Mouse (Mus musculus) liver, embryonic 14.5 days (tissue): ENCODE results near the gene Bcl11b. TPM values are rescaled to one million over a fixed set of nuclear protein-coding genes. Genes with fewer than 3 reads are reported as not detected.

Experiments used
- ATAC-seq: fragments of 200-750 bp; cut with Nextera tagmentation; 2 replicates; pipeline ENCODE4 v1.8.0; 2017; ENCODE audit warnings: moderate number of reproducible peaks, mild to moderate bottlenecking, moderate library complexity; ENCODE audit not compliant: insufficient read depth
- DNase-seq, 3 experiments: peaks; one replicate each; pipeline ENCODE4 v3.0.0-alpha.2; 2012 to 2013; ENCODE audit warnings: low read depth in 3 of 3, low spot score in 3 of 3
- H3K27ac ChIP-seq: fragments of 300-500 bp; sonication (generic); 2 replicates; pipeline ENCODE4 v1.5.1; 2014; ENCODE audit warnings: moderate library complexity, mild to moderate bottlenecking, control low read depth, inconsistent platforms
- H3K27me3 ChIP-seq: fragments of 300-500 bp; sonication (generic); 2 replicates; pipeline ENCODE4 v1.6.1; 2014; ENCODE audit warnings: mild to moderate bottlenecking, low read length, moderate library complexity; ENCODE audit not compliant: control insufficient read depth, insufficient read depth
- H3K36me3 ChIP-seq: fragments of 300-500 bp; sonication (generic); replicated peaks from 2 replicates; pipeline ENCODE4 v1.6.1; 2014; ENCODE audit warnings: low read depth; ENCODE audit not compliant: control insufficient read depth, insufficient read depth
- H3K4me1 ChIP-seq, 2 experiments: fragments of 200-500 bp in 1 of 2; fragments of 300-500 bp in 1 of 2; sonication (generic) in 1 of 2; replicated peaks; 2 replicates each; pipeline ENCODE4 v1.6.1; 2012 to 2014; ENCODE audit warnings: antibody characterized with exemption in 1 of 2, inconsistent platforms in 1 of 2, low read length in 1 of 2; ENCODE audit not compliant: control insufficient read depth in 2 of 2, insufficient read depth in 2 of 2
- H3K4me2 ChIP-seq: fragments of 300-500 bp; sonication (generic); 2 replicates; pipeline ENCODE4 v1.6.1; 2014; ENCODE audit warnings: low read depth, mild to moderate bottlenecking, control low read depth, moderate library complexity
- H3K4me3 ChIP-seq, 2 experiments: fragments of 200-500 bp in 1 of 2; fragments of 300-500 bp in 1 of 2; sonication (generic) in 1 of 2; 2 replicates each; pipeline ENCODE4 v1.5.1; 2012 to 2014; ENCODE audit warnings: low read depth in 2 of 2, low read length in 2 of 2, mild to moderate bottlenecking in 2 of 2, control low read depth in 1 of 2, inconsistent platforms in 1 of 2, moderate library complexity in 1 of 2; ENCODE audit not compliant: insufficient read depth in 1 of 2
- H3K9ac ChIP-seq: fragments of 300-500 bp; sonication (generic); replicated peaks from 2 replicates; pipeline ENCODE4 v1.6.1; 2014; ENCODE audit warnings: mild to moderate bottlenecking, control low read depth, moderate library complexity
- H3K9me3 ChIP-seq: fragments of 300-500 bp; sonication (generic); 2 replicates; pipeline ENCODE4 v1.6.1; 2016; ENCODE audit warnings: low read length, mixed read lengths; ENCODE audit not compliant: control insufficient read depth
- CTCF ChIP-seq: IDR thresholded peaks from 2 replicates; pipeline ENCODE4 v1.5.1; 2016; ENCODE audit warnings: antibody characterized with exemption, low read depth, control low read depth
- EP300 ChIP-seq: IDR thresholded peaks from 2 replicates; pipeline ENCODE4 v1.6.1; 2016; ENCODE audit warnings: antibody characterized with exemption, low read depth
- WGBS: fragments of 180-500 bp; shearing (Covaris S2); extraction: QIAGEN DNeasy Blood & Tissue Kit; methylation state at CpG from one replicate; pipeline ENCODE4 v1.1.7; 2014; ENCODE audit not compliant: insufficient replicate concordance; 5-methylcytosine and 5-hydroxymethylcytosine counted together
- polyA plus RNA-seq, 2 experiments: library from polyadenylated mRNA; depleted of rRNA in 1 of 2; stranded (reverse) in 1 of 2; unstranded in 1 of 2; fragments of >200 nt; fragmentation: Nextera tagmentation in 1 of 2; extraction: Ambion mirVana in 1 of 2; gene quantifications; 2 replicates each; pipeline versions ENCODE4 v1.2.1 to v1.2.3; 2012 to 2014

Bcl11b gene
- polyA plus RNA-seq, 2 experiments: 0.02 TPM; not detected in 1

DNA sequence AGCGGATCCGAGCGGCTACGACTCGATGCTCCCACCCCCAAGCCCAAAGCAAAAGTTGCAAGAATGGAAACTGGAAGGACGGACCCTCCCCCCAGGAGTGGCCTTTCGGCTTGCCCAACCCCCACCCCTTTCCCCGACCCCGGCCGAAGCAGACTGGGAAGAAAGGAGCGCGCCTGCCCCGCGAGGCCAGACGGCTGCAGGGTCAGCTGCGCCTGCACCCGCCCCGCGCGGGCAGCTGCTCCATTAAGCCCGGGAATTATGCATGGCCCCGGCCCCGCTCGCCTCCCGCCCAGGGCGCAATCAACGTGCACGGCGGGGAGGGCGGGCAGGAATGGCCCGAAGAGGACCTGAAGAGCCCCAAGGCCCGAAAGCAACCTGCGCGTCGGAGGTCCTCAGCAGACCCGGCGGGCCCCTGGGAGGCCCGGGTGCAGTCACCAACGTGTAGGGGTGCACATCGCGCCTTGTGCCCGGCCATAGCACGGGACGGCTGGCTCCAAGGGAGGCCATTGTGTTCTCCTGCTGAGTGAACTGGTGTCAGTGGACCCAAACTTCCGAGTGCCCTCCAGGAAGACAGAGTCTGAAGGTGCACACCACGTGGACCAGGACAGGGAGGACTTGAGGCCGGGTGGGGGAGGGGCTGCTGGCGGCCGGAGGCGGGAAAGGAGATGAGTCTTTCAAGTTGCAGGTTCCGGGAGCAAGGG lies 23.0 kb downstream of the Bcl11b start:
- TF ChIP-seq CTCF (no peak), EP300 (no peak)
- no peak for DNase-seq
- peak overlapping the region; percentile 44 for H3K4me2 ChIP-seq
- peaks cover 48% of the 10 kb centered on the region for H3K27me3 ChIP-seq
- no peaks in the 10 kb centered on the region for H3K36me3 ChIP-seq
- H3K4me3 ChIP-seq: peak overlapping the region; percentile 29 to 31; a peak in 3 of 4 replicates
- H3K9ac ChIP-seq: no peak overlapping the region
- WGBS: 2% methylated on average over 51 of the region's 51 CpGs
- ATAC-seq: no peak
- no peaks in the 10 kb centered on the region for H3K4me1 ChIP-seq
- H3K27ac ChIP-seq: no peak overlapping the region
- H3K9me3 ChIP-seq: no peaks in the 10 kb centered on the region

DNA sequence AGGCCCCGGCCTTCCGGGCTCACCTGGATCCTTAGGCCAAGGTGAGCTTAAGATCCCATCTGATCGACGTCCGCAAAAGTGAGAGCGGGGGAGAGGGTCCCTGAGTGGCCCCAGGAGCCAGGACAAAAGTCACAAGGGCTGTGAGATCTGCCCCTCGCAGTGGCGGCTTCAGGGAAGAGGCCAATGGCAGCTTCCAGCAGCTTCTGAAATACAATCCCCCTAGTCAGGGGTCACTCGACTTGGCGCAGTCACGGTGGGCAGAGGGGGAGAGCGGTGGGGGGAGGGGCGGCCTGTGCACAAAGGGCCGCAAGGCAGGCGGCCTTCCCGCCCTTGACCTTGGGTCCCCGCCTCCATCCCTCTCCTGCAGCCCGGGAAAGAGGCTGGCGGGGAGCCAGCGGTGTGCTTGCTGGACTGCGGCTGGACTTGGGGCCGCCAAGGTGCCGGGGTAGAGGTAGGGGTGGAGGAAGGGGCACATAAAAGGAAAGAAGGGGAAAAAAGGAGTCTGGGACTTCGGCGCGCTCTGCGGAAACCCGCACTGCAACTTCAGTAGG lies 23.6 kb downstream of the Bcl11b start:
- H3K4me1 ChIP-seq: no peaks in the 10 kb centered on the region
- WGBS: 3% methylated on average over 28 of the region's 28 CpGs
- ATAC-seq (no peak), DNase-seq (no peak)
- peak overlapping the region; percentile 29 to 31; a peak in 3 of 4 replicates for H3K4me3 ChIP-seq
- H3K27ac ChIP-seq: no peak overlapping the region
- H3K4me2 ChIP-seq: peak overlapping the region; percentile 44
- no peak overlapping the region for H3K9ac ChIP-seq
- no peaks in the 10 kb centered on the region for H3K36me3 ChIP-seq
- H3K9me3 ChIP-seq: no peaks in the 10 kb centered on the region
- H3K27me3 ChIP-seq: peaks cover 49% of the 10 kb centered on the region
- no peak for TF ChIP-seq EP300
- no peak for TF ChIP-seq CTCF

DNA sequence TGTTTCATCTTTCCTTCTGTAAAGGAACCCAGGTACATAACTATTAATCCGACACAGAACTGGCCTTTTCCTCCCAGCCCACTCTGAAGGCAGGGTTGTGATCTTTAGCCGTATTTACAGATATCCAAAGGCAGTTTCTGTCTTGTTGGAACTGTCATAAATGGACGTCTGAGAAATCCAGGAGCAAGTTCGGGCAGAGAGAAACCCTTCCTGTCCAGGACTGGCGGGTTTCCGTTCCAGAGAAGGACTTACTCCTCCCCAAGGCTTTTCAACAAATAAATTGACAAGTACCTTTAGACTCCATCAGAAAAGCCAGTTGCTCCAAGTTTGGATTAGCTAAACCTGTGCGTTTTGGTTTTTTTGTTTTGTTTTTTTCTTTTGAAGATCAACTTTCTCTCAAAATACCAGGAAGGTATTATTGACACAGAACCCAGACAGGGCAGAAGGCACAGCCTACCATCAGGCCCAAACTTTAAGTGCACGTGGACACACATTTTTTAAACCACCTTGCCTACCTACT lies 24.6 kb downstream of the Bcl11b start:
- Histone ChIP-seq H3K36me3 (no peaks in the 10 kb centered on the region), H3K4me1 (no peaks in the 10 kb centered on the region), H3K9ac (no peak overlapping the region), H3K27me3 (peaks cover 49% of the 10 kb centered on the region), H3K27ac (no peak overlapping the region), H3K4me3 (no peak overlapping the region), H3K9me3 (no peaks in the 10 kb centered on the region), H3K4me2 (no peak overlapping the region)
- no peak for DNase-seq
- ATAC-seq: no peak
- TF ChIP-seq CTCF (no peak), EP300 (no peak)
- 28% methylated on average over 8 of the region's 8 CpGs for WGBS

DNA sequence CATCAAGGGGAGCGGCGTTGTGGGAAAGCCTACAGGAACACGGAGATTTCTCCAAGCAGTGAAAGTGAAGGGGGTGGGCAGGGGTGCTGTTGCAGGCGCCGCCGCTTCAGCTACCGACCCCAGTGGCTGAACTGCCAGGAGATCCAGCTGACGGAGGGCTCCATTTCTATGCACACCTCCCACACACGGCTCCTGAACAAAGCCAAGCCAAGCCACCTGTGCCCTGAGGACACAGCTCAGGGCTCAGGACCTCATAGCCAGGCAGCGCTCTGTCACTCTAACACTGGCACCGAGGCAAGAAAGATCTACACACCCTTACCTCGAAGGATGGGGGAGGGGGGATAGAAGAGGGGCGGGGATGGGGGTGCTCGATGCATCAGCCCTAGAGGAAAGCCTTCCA lies 25.3 kb downstream of the Bcl11b start:
- no peaks in the 10 kb centered on the region for H3K4me1 ChIP-seq

DNA sequence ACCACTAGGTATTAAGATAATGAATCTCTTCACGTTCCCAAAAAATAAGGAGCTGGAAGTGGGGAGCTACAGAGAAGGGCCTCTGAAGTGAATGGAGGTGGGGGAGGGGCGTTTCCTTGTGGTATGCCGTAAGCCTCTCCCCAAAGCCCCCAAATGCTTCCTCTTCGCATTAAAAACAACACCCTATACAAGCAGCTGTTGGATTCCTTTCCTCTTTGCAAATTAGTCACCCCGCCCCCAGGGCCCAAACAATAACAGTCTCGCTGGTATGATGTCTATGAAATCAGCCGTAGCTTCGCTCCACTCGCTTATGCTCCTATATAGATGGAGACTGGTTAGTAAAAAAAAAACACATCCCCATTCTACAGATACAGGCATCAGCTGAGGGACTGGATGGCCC lies 25.9 kb downstream of the Bcl11b start:
- WGBS: 2% methylated on average over 9 of the region's 9 CpGs
- H3K4me3 ChIP-seq: no peak overlapping the region
- no peak for TF ChIP-seq CTCF
- no peak for TF ChIP-seq EP300
- peaks cover 49% of the 10 kb centered on the region for H3K27me3 ChIP-seq
- DNase-seq (no peak), ATAC-seq (no peak)
- H3K4me2 ChIP-seq: no peak overlapping the region
- no peaks in the 10 kb centered on the region for H3K4me1 ChIP-seq
- H3K27ac ChIP-seq: no peak overlapping the region
- H3K9ac ChIP-seq: no peak overlapping the region
- H3K9me3 ChIP-seq: no peaks in the 10 kb centered on the region
- no peaks in the 10 kb centered on the region for H3K36me3 ChIP-seq

More for the DNA sequence above, 25.3 kb downstream of the Bcl11b start:
- DNase-seq: no peak
- Histone ChIP-seq H3K9ac (no peak overlapping the region), H3K36me3 (no peaks in the 10 kb centered on the region), H3K27me3 (peaks cover 49% of the 10 kb centered on the region), H3K27ac (no peak overlapping the region), H3K4me2 (no peak overlapping the region), H3K9me3 (no peaks in the 10 kb centered on the region), H3K4me3 (no peak overlapping the region)
- 6% methylated on average over 14 of the region's 14 CpGs for WGBS
- no peak for TF ChIP-seq EP300
- TF ChIP-seq CTCF: no peak
- no peak for ATAC-seq
